Mouse (Mus musculus) T-helper 2 cell (primary cell): Measurements from ENCODE around the gene Plppr4.

Experiments used
- in situ Hi-C: fragments of 300-600 bp; cut with MboI, MseI; formaldehyde crosslinking; loops from one replicate; pipeline ENCODE4 v1.15.1; 2025; ENCODE audit warnings: high pct_unique_total_duplicates

Gene Plppr4

DNA sequence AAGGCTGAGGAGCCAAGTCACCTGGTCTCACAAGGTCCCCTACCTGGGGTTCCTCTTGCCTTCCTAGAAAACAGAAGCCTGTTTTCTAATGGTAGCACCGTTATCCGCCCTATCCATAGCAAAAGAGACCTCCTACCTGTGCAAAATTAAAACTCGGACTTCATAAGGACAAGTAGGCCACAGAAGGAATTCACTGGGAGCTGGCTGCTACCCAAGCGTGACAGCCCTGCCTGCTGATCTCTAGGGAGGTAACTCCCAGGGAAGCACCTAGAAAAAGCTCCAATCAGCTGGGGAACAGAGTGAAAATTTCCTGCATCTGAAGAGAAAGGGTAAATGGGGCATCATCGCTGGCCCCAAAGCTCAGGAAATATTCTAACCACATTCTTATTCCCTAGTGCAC is at the start of gene Plppr4:
Plppr4 (minus strand) TSS at position 349 of the 400 bp plus-strand sequence.
- in situ Hi-C loops = no loop called here

GRCm38 (mm10) chr3:117405821-117406220 is 45.1 kb upstream of the Plppr4 start:
- in situ Hi-C loops = no loop called here

DNA sequence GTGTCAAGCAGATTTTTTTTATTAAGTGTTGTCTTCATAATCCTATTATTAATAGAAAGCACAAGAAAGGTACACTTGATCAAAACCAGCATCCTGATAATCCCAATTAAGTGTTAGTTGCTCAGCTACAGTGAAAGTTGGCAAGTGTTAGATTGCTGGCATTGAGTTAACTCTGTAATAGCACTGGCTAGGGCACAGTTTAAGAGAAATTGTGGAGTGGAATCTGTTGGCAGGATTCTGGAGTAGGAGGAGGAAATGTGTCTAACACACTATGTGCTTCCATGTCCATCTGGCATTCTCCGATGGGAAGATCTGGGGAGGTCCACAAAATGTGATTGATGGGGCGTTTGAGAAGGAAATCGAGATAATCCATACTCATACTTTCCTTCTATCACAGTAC is 43.1 kb upstream of the Plppr4 start:
- in situ Hi-C loops = no loop called here

GRCm38 (mm10) chr3:117366041-117366440 is 5.4 kb upstream of the Plppr4 start:
- in situ Hi-C loops = no loop called here

- in situ Hi-C loops = no loop called here
Observed at GRCm38 (mm10) chr3:117359686-117360521, 772 bp downstream of the Plppr4 start.

- in situ Hi-C loops = no loop called here
Observed at GRCm38 (mm10) chr3:117358981-117359628, 1.6 kb downstream of the Plppr4 start.

GRCm38 (mm10) chr3:117357367-117357766 is 3.3 kb downstream of the Plppr4 start:
- in situ Hi-C loops = no loop called here

- in situ Hi-C loops = no loop called here
Observed at GRCm38 (mm10) chr3:117353940-117354339, 6.7 kb downstream of the Plppr4 start.

DNA sequence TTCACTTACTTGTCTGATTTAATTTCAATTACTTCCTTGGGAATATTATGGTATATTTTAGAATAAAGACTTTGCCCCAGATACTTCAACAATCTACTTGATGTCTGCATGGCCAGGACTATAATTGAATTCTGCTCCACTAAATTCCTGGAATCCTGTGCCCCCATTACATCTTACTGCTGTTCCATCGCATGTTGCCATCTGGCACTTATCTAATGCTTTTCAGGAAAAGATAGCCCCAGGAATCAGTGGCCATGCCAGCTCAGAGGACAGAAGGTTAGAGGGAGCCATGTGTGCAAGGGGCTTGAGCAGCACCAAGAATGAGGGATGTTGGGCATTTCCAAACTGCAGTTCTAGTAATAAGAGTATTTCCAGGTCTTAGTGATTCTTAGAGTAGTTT is 14.3 kb downstream of the Plppr4 start:
- in situ Hi-C loops = no loop called here

- in situ Hi-C loops = no loop called here
Observed at GRCm38 (mm10) chr3:117331502-117331901, 29.2 kb downstream of the Plppr4 start.

GRCm38 (mm10) chr3:117329485-117329884 is 31.2 kb downstream of the Plppr4 start:
- in situ Hi-C loops = no loop called here

DNA sequence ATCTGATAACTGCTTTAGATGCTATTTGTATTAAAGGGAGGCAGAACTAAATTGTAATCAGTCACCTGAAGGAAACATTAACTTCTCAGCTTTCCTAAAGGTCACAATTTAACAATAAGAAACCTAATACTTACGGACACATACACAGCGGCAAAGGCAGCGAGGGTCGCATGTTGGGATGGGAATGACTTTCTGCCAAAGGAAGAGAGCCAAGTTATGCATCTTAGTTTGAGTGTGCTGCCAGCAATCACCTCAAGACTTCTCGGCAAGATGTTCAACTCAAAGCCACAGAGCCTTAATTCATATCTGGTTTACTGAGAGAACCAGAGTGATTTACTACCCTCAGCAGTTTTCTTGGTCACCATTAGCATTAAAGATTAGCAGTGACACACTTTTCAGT is 34.1 kb downstream of the Plppr4 start:
- in situ Hi-C loops = no loop called here

GRCm38 (mm10) chr3:117319671-117320070 is 41.0 kb downstream of the Plppr4 start:
- in situ Hi-C loops = no loop called here

- in situ Hi-C loops = no loop called here
Observed at GRCm38 (mm10) chr3:117313339-117313738, 47.3 kb downstream of the Plppr4 start.

DNA sequence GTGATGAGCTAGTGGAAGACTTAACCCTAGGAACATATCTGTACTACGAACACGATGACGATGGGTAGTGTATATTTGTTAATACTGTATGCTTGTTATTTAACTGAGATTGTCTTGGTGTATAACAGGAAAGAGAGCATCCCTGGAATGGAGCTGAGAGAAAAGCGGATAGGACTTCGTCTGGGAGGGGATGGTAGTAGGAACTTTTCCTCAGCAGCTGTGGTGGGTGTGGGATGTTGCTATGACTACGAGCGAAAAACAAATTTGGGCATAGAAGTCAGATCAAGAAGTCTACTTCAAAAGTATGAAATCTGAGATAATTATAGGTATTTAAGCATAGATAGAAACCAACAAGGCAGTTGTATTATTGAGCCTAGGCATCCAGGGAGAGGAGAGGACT is 48.6 kb downstream of the Plppr4 start:
- in situ Hi-C loops = no loop called here

- in situ Hi-C loops = no loop called here
Observed at GRCm38 (mm10) chr3:117310801-117311368, 49.8 kb downstream of the Plppr4 start.

DNA sequence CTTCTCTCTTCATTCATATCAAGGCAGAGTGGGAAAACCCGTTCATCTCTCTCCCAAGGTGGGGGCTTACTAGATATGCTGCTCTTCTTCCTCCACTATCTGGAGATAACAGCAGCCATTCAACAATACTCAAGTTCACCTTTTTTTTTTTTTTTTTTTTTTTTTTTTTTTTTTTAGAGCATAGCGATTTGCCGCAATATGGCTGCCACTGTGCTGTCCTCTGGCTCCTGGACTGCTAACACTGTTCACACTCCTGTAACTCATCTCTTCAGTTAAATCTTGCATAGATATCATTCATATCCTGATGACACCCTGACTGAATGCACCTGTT is 51.1 kb downstream of the Plppr4 start:
- in situ Hi-C loops = no loop called here

GRCm38 (mm10) chr3:117308895-117309579 is 51.6 kb downstream of the Plppr4 start:
- in situ Hi-C loops = no loop called here

DNA sequence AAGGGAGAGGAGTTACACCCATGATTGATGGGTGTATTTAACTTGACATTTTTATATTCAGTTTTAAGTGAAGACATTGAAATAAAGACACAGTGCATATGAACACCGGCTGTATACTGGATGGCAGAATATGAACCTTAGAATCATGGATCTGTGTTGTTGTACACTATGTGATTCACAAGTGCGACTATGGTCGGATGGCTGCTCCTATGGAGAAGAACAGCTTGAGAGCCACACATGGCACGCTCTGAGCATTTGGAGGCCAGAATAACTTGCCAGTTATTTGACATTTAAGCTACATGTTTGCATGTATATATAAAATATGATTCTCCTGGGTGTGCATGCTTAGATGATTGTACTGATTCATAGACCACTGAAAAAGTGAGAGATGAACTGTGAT is 53.1 kb downstream of the Plppr4 start:
- in situ Hi-C loops = no loop called here

DNA sequence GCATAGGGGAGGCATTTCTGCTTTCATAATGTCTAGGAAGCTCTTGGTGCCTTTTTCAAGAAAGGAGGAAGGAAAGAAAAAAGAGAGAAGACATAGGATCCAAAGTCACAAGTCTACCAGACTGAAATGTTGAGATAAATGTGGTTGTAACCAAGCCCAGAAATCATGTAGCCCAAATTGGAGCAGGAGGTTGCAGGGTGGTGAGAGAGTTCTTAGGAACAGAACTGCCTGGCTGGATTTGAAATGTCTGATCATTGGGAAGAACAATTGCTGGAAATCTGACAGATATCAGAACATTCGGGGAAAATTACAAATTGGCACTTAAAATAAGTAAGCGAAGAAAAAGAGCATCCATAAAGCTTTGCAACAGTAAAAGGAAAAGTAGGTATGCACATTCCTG is 56.6 kb downstream of the Plppr4 start:
- in situ Hi-C loops = no loop called here

DNA sequence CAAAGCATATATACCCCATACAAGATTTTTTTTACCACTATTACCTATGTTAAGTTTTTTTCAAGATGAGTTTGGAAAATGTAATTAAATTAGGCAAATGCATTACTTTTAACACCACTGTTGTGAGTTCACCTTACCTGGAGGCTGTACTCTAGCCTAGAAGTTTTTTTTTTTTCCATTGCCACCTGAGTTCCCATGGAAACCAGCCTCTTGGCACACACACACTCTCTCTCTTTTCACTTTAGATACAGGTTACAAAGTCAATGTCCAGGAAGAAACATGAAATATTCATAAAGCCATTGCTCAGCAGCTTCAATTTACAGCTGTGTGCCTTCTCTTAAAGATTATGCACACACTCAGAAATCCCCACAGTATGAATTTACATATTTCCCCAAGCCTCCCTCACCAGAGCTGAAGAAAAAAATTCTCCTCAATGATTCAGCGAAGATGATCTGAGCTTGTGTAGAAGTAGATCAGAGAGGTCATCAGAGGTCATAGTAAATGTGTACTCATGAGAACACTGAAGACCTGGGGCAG is 59.9 kb downstream of the Plppr4 start:
- in situ Hi-C loops = no loop called here

GRCm38 (mm10) chr3:117297735-117298134 is 62.9 kb downstream of the Plppr4 start:
- in situ Hi-C loops = no loop called here
